Mouse (Mus musculus) small intestine, adult 2 months (tissue): ENCODE measurements at regions not wholly inside any gene's neighbourhood (a gene's known extent, or its start where the extent isn't known, plus 50 kb on each side); places are given as distances from the start of the nearest gene placed in this dataset.
"Not testable (repeated sequence)": the region's sequence is repeated elsewhere in the genome, so short reads cannot be mapped to it uniquely, and the experiment has no call there.

Source experiments
- CTCF ChIP-seq: fragments of 200-500 bp; IDR thresholded peaks from 2 replicates; pipeline ENCODE4 v1.5.1; 2012; ENCODE audit warnings: low read depth, mild to moderate bottlenecking, control low read depth, inconsistent platforms, low read length, moderate library complexity, mixed read lengths; ENCODE audit not compliant: insufficient replicate concordance, insufficient read length; ENCODE audit errors: extremely low read depth
- POLR2A ChIP-seq: fragments of 200-500 bp; IDR thresholded peaks from 2 replicates; pipeline ENCODE4 v1.6.1; 2012; ENCODE audit warnings: low read depth, mild to moderate bottlenecking, control low read depth, inconsistent platforms, low read length, moderate library complexity

DNA sequence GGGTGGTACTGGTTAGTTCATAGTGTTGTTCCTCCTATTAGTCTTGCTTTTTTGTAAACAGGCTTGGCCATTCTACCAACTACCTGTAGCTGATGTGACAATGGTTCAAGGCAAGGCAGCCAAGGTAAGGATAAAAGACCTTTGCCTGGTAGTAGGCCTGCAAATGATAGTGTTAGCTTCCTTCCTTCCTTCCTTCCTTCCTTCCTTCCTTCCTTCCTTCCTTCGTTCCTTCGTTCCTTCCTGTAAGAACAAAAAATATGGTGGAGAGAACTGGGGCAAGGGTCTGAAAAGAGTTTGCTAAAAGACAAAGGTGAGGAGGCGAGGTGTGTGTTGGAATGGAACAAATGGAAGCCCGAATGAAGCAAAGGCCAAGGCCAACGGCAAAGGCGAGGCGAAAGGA is 84.8 kb upstream of the Ezh2 start:
- TF ChIP-seq CTCF, POLR2A: not testable (repeated sequence)
